Mouse (Mus musculus) CH12.LX (cell line): ENCODE results near the gene Hdac5. TPM values are rescaled to one million over a fixed set of nuclear protein-coding genes. Genes with fewer than 3 reads are reported as not detected.

Experiments
- DNase-seq: peaks from one replicate; pipeline ENCODE4 v3.0.0-alpha.2; 2013; ENCODE audit errors: extremely low read depth
- H3K27ac ChIP-seq: 2 replicates; pipeline ENCODE4 v1.5.1; 2012; ENCODE audit warnings: low read depth, mild to moderate bottlenecking, control low read depth, moderate library complexity; ENCODE audit not compliant: insufficient read depth
- H3K27me3 ChIP-seq: replicated peaks from 2 replicates; pipeline ENCODE3; 2012; ENCODE audit warnings: inconsistent platforms
- H3K36me3 ChIP-seq, 2 experiments: replicated peaks in 1 of 2; 2 replicates each; pipeline versions ENCODE3 to v1.6.1; 2012; ENCODE audit warnings: inconsistent platforms in 1 of 2, low read length in 1 of 2, mild to moderate bottlenecking in 1 of 2, mixed read lengths in 1 of 2, moderate library complexity in 1 of 2; ENCODE audit not compliant: control insufficient read depth in 1 of 2, insufficient read depth in 1 of 2
- H3K4me1 ChIP-seq, 2 experiments: 2 replicates each; pipeline ENCODE4 v1.6.1; 2012; ENCODE audit warnings: inconsistent platforms in 1 of 2, moderate library complexity in 1 of 2; ENCODE audit not compliant: insufficient read depth in 2 of 2, control insufficient read depth in 1 of 2
- H3K4me2 ChIP-seq: 2 replicates; pipeline ENCODE4 v1.6.1; 2012; ENCODE audit warnings: low read depth, mild to moderate bottlenecking, control low read depth; ENCODE audit not compliant: poor library complexity, insufficient read depth, severe bottlenecking
- H3K4me3 ChIP-seq, 3 experiments: fragments of 150-350 bp in 1 of 3; sonication (generic) in 1 of 3; replicated peaks in 1 of 3; 2 replicates each; pipeline versions ENCODE3 to v1.5.1; 2011 to 2012; ENCODE audit warnings: low read depth in 2 of 3, low read length in 2 of 3, mild to moderate bottlenecking in 2 of 3, moderate library complexity in 2 of 3, control low read depth in 1 of 3, improper control_type of control experiment in 1 of 3, inconsistent platforms in 1 of 3, mixed read lengths in 1 of 3; ENCODE audit not compliant: poor library complexity in 1 of 3
- H3K79me2 ChIP-seq: replicated peaks from 2 replicates; pipeline ENCODE4 v1.6.1; 2012; ENCODE audit warnings: mild to moderate bottlenecking, moderate library complexity; ENCODE audit not compliant: control insufficient read depth, poor library complexity, insufficient read depth, severe bottlenecking; ENCODE audit errors: extremely low read depth
- H3K9ac ChIP-seq: 2 replicates; pipeline ENCODE4 v1.6.1; 2012; ENCODE audit warnings: low read depth, mild to moderate bottlenecking, control low read depth, moderate library complexity; ENCODE audit not compliant: insufficient read depth
- H3K9me3 ChIP-seq: replicated peaks from 2 replicates; pipeline ENCODE3; 2012; ENCODE audit warnings: low read length, inconsistent platforms, mixed read lengths
- BHLHE40 ChIP-seq: IDR thresholded peaks from 2 replicates; pipeline ENCODE4 v1.6.1; 2011; ENCODE audit warnings: mild to moderate bottlenecking, low read depth, low read length, improper control_type of control experiment
- CHD2 ChIP-seq: IDR thresholded peaks from 2 replicates; pipeline ENCODE4 v1.6.1; 2011; ENCODE audit warnings: low read length, improper control_type of control experiment
- CTCF ChIP-seq, 2 experiments: IDR thresholded peaks in 1 of 2; conservative IDR thresholded peaks in 1 of 2; 2 replicates each; pipeline ENCODE4 v1.5.1; 2011 to 2012; ENCODE audit warnings: low read depth in 2 of 2, low read length in 2 of 2, improper control_type of control experiment in 1 of 2, inconsistent platforms in 1 of 2, mild to moderate bottlenecking in 1 of 2, moderate library complexity in 1 of 2
- ELF1 ChIP-seq: IDR thresholded peaks from 2 replicates; pipeline ENCODE4 v1.6.1; 2014; ENCODE audit warnings: low read depth, mild to moderate bottlenecking, inconsistent platforms, low read length, improper control_type of control experiment
- EP300 ChIP-seq: IDR thresholded peaks from 2 replicates; pipeline ENCODE4 v1.6.1; 2011; ENCODE audit warnings: low read length, improper control_type of control experiment
- HCFC1 ChIP-seq: IDR thresholded peaks from 2 replicates; pipeline ENCODE4 v1.6.1; 2012; ENCODE audit warnings: low read depth, mild to moderate bottlenecking, inconsistent platforms, low read length, improper control_type of control experiment
- MAX ChIP-seq: IDR thresholded peaks from 2 replicates; pipeline ENCODE4 v1.6.1; 2011; ENCODE audit warnings: low read length, improper control_type of control experiment
- MAZ ChIP-seq: IDR thresholded peaks from 2 replicates; pipeline ENCODE4 v1.6.1; 2012; ENCODE audit warnings: low read depth, mild to moderate bottlenecking, inconsistent platforms, low read length, improper control_type of control experiment, moderate library complexity
- MEF2A ChIP-seq: IDR thresholded peaks from 2 replicates; pipeline ENCODE4 v1.6.1; 2014; ENCODE audit warnings: low read depth, mild to moderate bottlenecking, inconsistent platforms, low read length, improper control_type of control experiment, borderline replicate concordance
- MXI1 ChIP-seq: IDR thresholded peaks from 2 replicates; pipeline ENCODE4 v1.6.1; 2011; ENCODE audit warnings: mild to moderate bottlenecking, low read depth, low read length, improper control_type of control experiment
- POLR2A ChIP-seq: IDR thresholded peaks from 2 replicates; pipeline ENCODE4 v1.6.1; 2011; ENCODE audit warnings: low read depth, mild to moderate bottlenecking, improper control_type of control experiment, low read length
- RAD21 ChIP-seq: IDR thresholded peaks from 2 replicates; pipeline ENCODE4 v1.6.1; 2011; ENCODE audit warnings: low read depth, mild to moderate bottlenecking, low read length, improper control_type of control experiment, moderate library complexity
- SIN3A ChIP-seq: IDR thresholded peaks from 2 replicates; pipeline ENCODE4 v1.6.1; 2012; ENCODE audit warnings: low read length, improper control_type of control experiment, inconsistent platforms
- SMC3 ChIP-seq: IDR thresholded peaks from 2 replicates; pipeline ENCODE4 v1.6.1; 2011; ENCODE audit warnings: low read depth, low read length, improper control_type of control experiment
- UBTF ChIP-seq: IDR thresholded peaks from 2 replicates; pipeline ENCODE4 v1.6.1; 2012; ENCODE audit warnings: low read depth, mild to moderate bottlenecking, inconsistent platforms, low read length, improper control_type of control experiment, moderate library complexity
- USF1 ChIP-seq: IDR thresholded peaks from 2 replicates; pipeline ENCODE4 v1.6.1; 2014; ENCODE audit warnings: low read depth, mild to moderate bottlenecking, inconsistent platforms, low read length, improper control_type of control experiment
- ZC3H11A ChIP-seq: IDR thresholded peaks from 2 replicates; pipeline ENCODE4 v1.6.1; 2012; ENCODE audit warnings: low read depth, mild to moderate bottlenecking, inconsistent platforms, low read length, improper control_type of control experiment
- ZKSCAN1 ChIP-seq: IDR thresholded peaks from 2 replicates; pipeline ENCODE4 v1.6.1; 2012; ENCODE audit warnings: low read depth, inconsistent platforms, low read length, improper control_type of control experiment, borderline replicate concordance
- ZMIZ1 ChIP-seq: IDR thresholded peaks from 2 replicates; pipeline ENCODE4 v1.6.1; 2012; ENCODE audit warnings: low read depth, mild to moderate bottlenecking, inconsistent platforms, low read length, improper control_type of control experiment
- ZNF384 ChIP-seq: IDR thresholded peaks from 2 replicates; pipeline ENCODE4 v1.6.1; 2012; ENCODE audit warnings: low read depth, low read length, improper control_type of control experiment, inconsistent platforms
- dilution Hi-C: fragments of 300-500 bp; cut with MboI; formaldehyde crosslinking; loops from 2 replicates; pipeline ENCODE4 v1.14.3; 2020; ENCODE audit warnings: low sequenced_read_pairs; ENCODE audit not compliant: extremely low pct_unique_long_range_greater_than_20kb, extremely low pct_ligation_motif_present
- in situ Hi-C: fragments of 300-500 bp; cut with MboI; formaldehyde crosslinking; loops from 3 replicates; pipeline ENCODE4 v1.14.3; 2019; ENCODE audit warnings: low sequenced_read_pairs, low pct_ligation_motif_present, low pct_unique_long_range_greater_than_20kb, mixed read lengths
- polyA plus RNA-seq: library from polyadenylated mRNA; unstranded; fragments of >175 nt; gene quantifications from 2 replicates; pipeline ENCODE4 v1.2.1, GENCODE M21; 2012; ENCODE audit warnings: low read depth; ENCODE audit not compliant: insufficient read length
- total RNA-seq, 2 experiments: library from RNA; depleted of rRNA; stranded (reverse); fragments of 300-350 nt in 1 of 2; fragments of >200 nt in 1 of 2; gene quantifications; 2 replicates each; pipeline ENCODE4 v1.2.3; 2012 to 2014

Gene Hdac5
- total and polyA plus RNA-seq, 3 experiments, result 24.9 to 49.6 (median 46.4) TPM

DNA sequence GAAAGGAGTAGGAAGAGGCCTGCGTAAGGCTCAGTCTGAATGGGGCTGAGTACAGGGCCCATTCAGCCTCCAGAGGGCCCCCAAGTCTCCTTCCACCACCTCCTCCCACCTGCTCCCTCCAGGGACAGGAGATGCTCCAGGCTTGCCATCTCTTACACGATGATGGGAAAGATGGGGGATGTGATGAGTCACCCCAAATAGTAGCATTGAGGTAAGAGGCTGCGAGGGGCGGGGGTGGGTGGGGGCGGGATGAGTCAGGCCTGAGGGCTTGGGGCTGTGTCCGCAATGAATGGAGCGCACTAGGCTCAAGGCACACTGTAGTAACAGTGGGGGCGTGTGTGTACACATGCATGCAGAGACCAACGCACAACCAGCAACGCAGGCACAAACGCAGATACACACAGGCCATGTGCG lies 28.6 kb downstream of the Hdac5 start:
- H3K9ac ChIP-seq, result no peak overlapping the region
- TF ChIP-seq SMC3 (peak; percentile 68), CHD2 (no peak), RAD21 (peak; percentile 50), CTCF (conservative IDR thresholded peaks at IDR 0.05 in 1 of 2, IDR thresholded peaks at IDR 0.05 in 1 of 2; ENCODE audit: low read depth in 2 of 2, low read length in 2 of 2) (peak in 1 of 2 experiments; percentile 60; a peak in 2 of 4 replicates)
- TF ChIP-seq, all 38 proteins: peak for 3
- Histone ChIP-seq H3K9me3 (no peaks in the 10 kb centered on the region), H3K4me2 (no peak overlapping the region), H3K27ac (no peak overlapping the region), H3K36me3 (peaks cover 83 to 98% of the 10 kb centered on the region in 2 experiments), H3K79me2 (no peaks in the 10 kb centered on the region), H3K4me1 (no peaks in the 10 kb centered on the region), H3K4me3 (no peak overlapping the region), H3K27me3 (no peaks in the 10 kb centered on the region)
- dilution Hi-C loops (no loop called here), in situ Hi-C loops (no loop called here)
- no peak for DNase-seq

DNA sequence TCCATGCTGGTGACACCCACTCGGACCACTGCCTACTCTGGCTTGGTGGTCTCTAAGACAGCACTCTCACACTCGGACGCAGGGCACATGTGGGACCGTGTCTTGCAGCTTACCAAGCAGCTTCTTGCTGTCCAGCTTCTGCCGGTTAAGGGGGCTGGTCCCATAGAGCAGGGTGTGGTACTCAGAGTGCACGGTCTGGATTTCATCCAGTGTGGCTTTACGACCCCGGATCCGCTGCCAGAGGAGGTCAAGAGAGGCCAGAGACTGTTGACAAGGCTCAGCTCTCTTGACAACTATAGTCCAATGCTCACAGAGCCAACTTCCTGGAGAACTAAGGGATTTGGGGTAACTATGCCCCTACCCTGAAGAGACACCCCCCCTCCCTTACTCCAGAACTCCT lies 30.1 kb downstream of the Hdac5 start:
- Histone ChIP-seq H3K27ac (no peak overlapping the region), H3K27me3 (no peaks in the 10 kb centered on the region), H3K4me3 (no peak overlapping the region), H3K79me2 (no peaks in the 10 kb centered on the region), H3K4me2 (no peak overlapping the region), H3K9me3 (no peaks in the 10 kb centered on the region), H3K4me1 (no peaks in the 10 kb centered on the region), H3K9ac (no peak overlapping the region), H3K36me3 (peaks cover 91 to 98% of the 10 kb centered on the region in 2 experiments)
- dilution Hi-C loops, result no loop called here
- in situ Hi-C loops, result no loop called here
- TF ChIP-seq ZKSCAN1 (no peak), MAX (no peak), MAZ (no peak), ZC3H11A (no peak), ZMIZ1 (no peak), ZNF384 (no peak), CHD2 (no peak), BHLHE40 (no peak), POLR2A (no peak), ELF1 (no peak), MEF2A (no peak), SIN3A (no peak), EP300 (no peak), UBTF (no peak), HCFC1 (no peak), MXI1 (no peak), USF1 (no peak)
- DNase-seq, result no peak
